Mouse (Mus musculus) midbrain, embryonic 16.5 days (tissue): ENCODE measurements around the gene Wdr86. TPM values are rescaled to one million over a fixed set of nuclear protein-coding genes. Genes with fewer than 3 reads are reported as not detected.
A peak's percentile ranks its signal among the peaks of the same experiment; 100 is the strongest.
"Not testable (repeated sequence)": the region's sequence is repeated elsewhere in the genome, so short reads cannot be mapped to it uniquely, and the experiment has no call there.

Source experiments
- ATAC-seq: fragments of 200-750 bp; cut with Nextera tagmentation; 2 replicates; pipeline ENCODE4 v1.8.0; 2017; ENCODE audit warnings: moderate TSS enrichment
- H3K27ac ChIP-seq: fragments of 300-500 bp; sonication (generic); 2 replicates; pipeline ENCODE4 v1.5.1; 2014; ENCODE audit warnings: mild to moderate bottlenecking, low read length, mixed read lengths
- H3K27me3 ChIP-seq: fragments of 300-500 bp; sonication (generic); 2 replicates; pipeline ENCODE4 v1.6.1; 2014; ENCODE audit warnings: low read depth, low read length, mixed read lengths; ENCODE audit not compliant: control insufficient read depth, insufficient read depth
- H3K36me3 ChIP-seq: fragments of 300-500 bp; sonication (generic); 2 replicates; pipeline ENCODE4 v1.6.1; 2014; ENCODE audit warnings: mild to moderate bottlenecking, low read length, moderate library complexity, mixed read lengths; ENCODE audit not compliant: control insufficient read depth, insufficient read depth
- H3K4me1 ChIP-seq: fragments of 300-500 bp; sonication (generic); 2 replicates; pipeline ENCODE4 v1.6.1; 2014; ENCODE audit warnings: mild to moderate bottlenecking, low read length, mixed read lengths; ENCODE audit not compliant: control insufficient read depth, insufficient read depth
- H3K4me2 ChIP-seq: fragments of 300-500 bp; sonication (generic); 2 replicates; pipeline ENCODE4 v1.6.1; 2014; ENCODE audit warnings: mild to moderate bottlenecking, low read length, mixed read lengths
- H3K4me3 ChIP-seq: fragments of 300-500 bp; sonication (generic); 2 replicates; pipeline ENCODE4 v1.5.1; 2014; ENCODE audit warnings: low read depth, mild to moderate bottlenecking, low read length, moderate library complexity, mixed read lengths
- H3K9ac ChIP-seq: fragments of 300-500 bp; sonication (generic); 2 replicates; pipeline ENCODE4 v1.6.1; 2014; ENCODE audit warnings: low read depth, low read length, mixed read lengths
- H3K9me3 ChIP-seq: fragments of 300-500 bp; sonication (generic); replicated peaks from 2 replicates; pipeline ENCODE4 v1.6.1; 2014; ENCODE audit warnings: mild to moderate bottlenecking, low read length, mixed read lengths; ENCODE audit not compliant: control insufficient read depth, poor library complexity, severe bottlenecking
- WGBS: fragments of 180-500 bp; shearing (Covaris S2); extraction: QIAGEN DNeasy Blood & Tissue Kit; methylation state at CpG from one replicate; pipeline ENCODE4 v1.1.7; 2014; 5-methylcytosine and 5-hydroxymethylcytosine counted together
- polyA plus RNA-seq: library from polyadenylated mRNA; unstranded; fragments of >200 nt; fragmentation: Nextera tagmentation; extraction: Ambion mirVana; gene quantifications from 2 replicates; pipeline ENCODE4 v1.2.1, GENCODE M21; 2015

Gene Wdr86
- polyA plus RNA-seq, 1 experiment from 2014 or later, result 5.7 TPM

DNA sequence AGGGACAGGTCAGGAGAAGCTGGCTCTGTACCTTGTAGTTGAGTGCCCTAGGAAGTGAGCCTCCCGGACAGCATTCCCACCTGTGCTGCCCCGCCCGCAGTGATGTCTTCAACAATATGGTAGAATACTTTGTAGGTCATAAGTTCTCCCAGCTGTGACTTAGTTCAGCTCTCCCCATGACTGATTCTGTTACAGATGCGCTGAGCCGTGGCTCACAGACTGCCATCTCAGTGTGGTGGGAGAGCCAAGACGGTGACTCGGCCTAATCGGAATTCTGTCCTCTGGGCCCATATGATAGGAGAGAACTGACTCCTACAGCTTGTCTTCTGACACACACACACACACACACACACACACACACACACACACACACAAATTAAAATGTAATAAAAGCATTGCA lies 25.9 kb downstream of the Wdr86 start:
- Histone ChIP-seq H3K27ac (no peak overlapping the region), H3K4me2 (no peak overlapping the region), H3K9me3 (no peaks in the 10 kb centered on the region), H3K36me3 (peaks cover 40% of the 10 kb centered on the region), H3K9ac (no peak overlapping the region), H3K4me3 (no peak overlapping the region), H3K4me1 (no peaks in the 10 kb centered on the region), H3K27me3 (no peaks in the 10 kb centered on the region)
- ATAC-seq, result no peak
- WGBS, result 94% methylated on average over 8 of the region's 8 CpGs

DNA sequence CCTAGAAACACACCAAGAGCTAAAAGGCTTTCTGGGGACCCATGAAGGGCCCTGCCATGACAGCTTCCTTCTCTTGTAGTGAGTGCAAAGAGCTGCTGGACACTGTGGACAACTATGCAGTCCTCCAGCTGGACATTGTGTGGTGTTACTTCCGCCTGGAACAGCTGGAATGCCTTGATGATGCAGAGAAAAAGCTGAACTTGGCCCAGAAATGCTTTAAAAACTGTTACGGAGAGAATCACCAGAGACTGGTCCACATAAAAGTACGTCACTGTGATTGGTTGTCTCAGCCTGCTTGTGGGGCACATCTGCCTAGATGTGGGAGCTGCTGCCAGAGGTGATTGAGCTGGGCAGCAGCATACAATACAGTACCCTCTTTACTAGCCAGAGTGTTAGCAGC lies 29.3 kb downstream of the Wdr86 start:
- Histone ChIP-seq H3K4me2 (no peak overlapping the region), H3K4me3 (no peak overlapping the region), H3K9ac (no peak overlapping the region), H3K9me3 (no peaks in the 10 kb centered on the region), H3K4me1 (no peaks in the 10 kb centered on the region), H3K27ac (no peak overlapping the region), H3K27me3 (no peaks in the 10 kb centered on the region), H3K36me3 (peaks cover 53% of the 10 kb centered on the region)
- 87% methylated on average over 3 of the region's 3 CpGs for WGBS
- ATAC-seq, result no peak

DNA sequence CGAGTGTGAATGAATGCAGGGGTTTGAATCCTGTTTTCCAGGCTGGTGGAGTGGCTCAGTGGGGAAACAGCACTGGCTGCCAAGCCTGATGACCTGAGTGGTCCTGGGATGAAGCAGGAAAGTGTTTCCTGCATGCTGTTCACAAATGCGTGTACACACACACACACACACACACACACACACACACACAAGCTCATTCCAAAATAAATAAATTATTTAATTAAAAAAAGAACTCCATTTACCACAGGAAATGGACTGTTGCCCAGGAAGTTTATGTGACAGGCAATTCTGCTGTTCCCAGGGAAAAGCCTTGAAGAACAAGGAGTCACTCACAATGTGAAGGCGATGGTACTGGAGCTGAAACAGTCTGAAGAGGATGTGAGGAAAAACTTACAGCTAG lies 33.8 kb downstream of the Wdr86 start:
- Histone ChIP-seq H3K27ac (no peak overlapping the region), H3K4me3 (no peak overlapping the region), H3K4me1 (no peaks in the 10 kb centered on the region), H3K9me3 (no peaks in the 10 kb centered on the region), H3K4me2 (no peak overlapping the region), H3K9ac (no peak overlapping the region), H3K27me3 (no peaks in the 10 kb centered on the region), H3K36me3 (peaks cover 62% of the 10 kb centered on the region)
- 77% methylated on average over 3 of the region's 3 CpGs for WGBS
- ATAC-seq, result no peak

DNA sequence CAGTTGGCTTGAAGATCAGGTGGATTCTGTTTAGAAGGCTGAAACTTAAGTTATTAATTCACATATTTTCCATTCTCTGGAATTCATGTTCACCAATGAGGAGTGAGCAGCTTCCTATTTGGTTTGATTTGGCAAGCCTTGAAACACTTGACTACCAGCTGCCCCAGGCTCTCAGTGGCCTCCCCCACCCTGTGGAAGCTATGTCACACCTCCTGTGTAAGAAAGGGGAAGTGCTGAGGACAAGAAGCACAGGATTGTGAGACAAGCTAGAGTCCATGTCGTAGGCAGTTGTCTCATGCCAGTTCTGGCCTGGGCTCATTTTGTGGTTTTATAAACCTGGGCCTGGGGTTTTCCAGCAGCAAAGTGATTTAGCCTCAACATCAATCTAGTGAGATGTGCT lies 42.8 kb downstream of the Wdr86 start:
- H3K27me3 ChIP-seq, result no peaks in the 10 kb centered on the region
- H3K9me3 ChIP-seq, result no peaks in the 10 kb centered on the region
- H3K4me3 ChIP-seq, result no peak overlapping the region
- peaks cover 19% of the 10 kb centered on the region for H3K36me3 ChIP-seq
- 86% methylated on average over 1 of the region's 1 CpGs for WGBS
- H3K9ac ChIP-seq, result no peak overlapping the region
- ATAC-seq, result no peak
- no peak overlapping the region for H3K27ac ChIP-seq
- H3K4me1 ChIP-seq, result peaks cover 13% of the 10 kb centered on the region
- H3K4me2 ChIP-seq, result no peak overlapping the region

DNA sequence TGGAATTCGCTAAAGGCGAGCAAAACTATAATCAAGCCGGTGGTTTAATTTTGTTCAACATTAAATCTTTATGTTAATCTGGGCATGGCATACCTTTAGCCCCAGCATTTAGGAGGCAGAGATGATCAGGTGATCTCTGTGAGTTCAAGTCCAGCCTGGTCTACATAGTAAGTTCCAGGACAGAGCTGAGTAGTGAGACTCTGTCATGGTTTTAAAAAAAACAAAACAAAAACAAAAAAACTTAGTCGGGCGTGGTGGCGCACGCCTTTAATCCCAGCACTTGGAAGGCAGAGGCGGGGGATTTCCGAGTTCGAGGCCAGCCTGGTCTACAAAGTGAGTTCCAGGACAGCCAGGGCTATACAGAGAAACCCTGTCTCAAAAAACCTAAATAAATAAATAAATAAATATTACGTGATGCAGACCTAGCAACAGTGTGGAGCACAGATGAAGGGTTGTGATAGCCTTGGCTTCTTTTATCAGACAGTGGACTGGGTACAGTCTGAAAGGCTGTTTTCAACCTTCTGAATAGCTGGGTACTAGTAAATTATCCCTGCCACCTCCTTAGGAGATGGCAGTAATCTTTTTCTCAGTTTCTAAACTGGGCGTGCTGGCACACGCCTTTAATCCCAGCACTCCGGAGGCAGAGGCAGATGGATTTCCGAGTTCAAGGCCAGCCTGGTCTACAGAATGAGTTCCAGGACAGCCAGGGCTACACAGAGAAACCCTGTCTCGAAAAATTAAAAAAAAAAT lies 43.7 kb downstream of the Wdr86 start:
- ATAC-seq, result not testable (repeated sequence)
- H3K9ac ChIP-seq, result peak overlapping the region; percentile 86
- 78% methylated on average over 16 of the region's 16 CpGs for WGBS

DNA sequence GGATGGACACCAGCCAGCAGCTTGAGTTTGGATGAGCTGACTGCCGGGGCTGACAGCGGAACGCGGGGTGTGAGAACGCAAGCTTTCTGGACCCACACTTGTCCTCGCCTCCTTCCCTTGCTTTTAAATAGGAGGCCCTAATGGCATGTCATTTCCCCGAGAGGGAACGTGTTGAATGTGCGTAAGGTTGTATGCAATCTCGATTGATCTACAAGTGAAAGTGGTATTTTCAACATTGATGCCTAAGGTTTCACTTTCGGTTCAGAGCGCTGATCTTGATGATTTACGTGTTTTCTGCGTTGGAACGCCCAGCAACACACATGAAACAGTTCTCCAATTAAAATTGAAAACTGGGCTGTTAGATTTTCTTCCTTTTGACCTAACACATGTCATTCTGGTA lies 44.4 kb downstream of the Wdr86 start:
- 2% methylated on average over 15 of the region's 15 CpGs for WGBS
- peak overlapping the region; percentile 97 for H3K27ac ChIP-seq
- H3K4me2 ChIP-seq, result peak overlapping the region; percentile 82
- H3K4me3 ChIP-seq, result peak overlapping the region; percentile 91
- H3K9ac ChIP-seq, result peak overlapping the region; percentile 86
- H3K9me3 ChIP-seq, result no peaks in the 10 kb centered on the region
- H3K27me3 ChIP-seq, result no peaks in the 10 kb centered on the region
- peaks cover 13% of the 10 kb centered on the region for H3K4me1 ChIP-seq
- H3K36me3 ChIP-seq, result peaks cover 12% of the 10 kb centered on the region
- peak; percentile 7; the same call in 1 of the 2 replicates for ATAC-seq

More for the DNA sequence above, 43.7 kb downstream of the Wdr86 start:
- Histone ChIP-seq H3K36me3 (peaks cover 13% of the 10 kb centered on the region), H3K4me2 (peak overlapping the region; percentile 82), H3K4me3 (peak overlapping the region; percentile 91), H3K4me1 (peaks cover 13% of the 10 kb centered on the region)
- H3K9me3 ChIP-seq, H3K27me3 ChIP-seq, H3K27ac ChIP-seq: not testable (repeated sequence)

DNA sequence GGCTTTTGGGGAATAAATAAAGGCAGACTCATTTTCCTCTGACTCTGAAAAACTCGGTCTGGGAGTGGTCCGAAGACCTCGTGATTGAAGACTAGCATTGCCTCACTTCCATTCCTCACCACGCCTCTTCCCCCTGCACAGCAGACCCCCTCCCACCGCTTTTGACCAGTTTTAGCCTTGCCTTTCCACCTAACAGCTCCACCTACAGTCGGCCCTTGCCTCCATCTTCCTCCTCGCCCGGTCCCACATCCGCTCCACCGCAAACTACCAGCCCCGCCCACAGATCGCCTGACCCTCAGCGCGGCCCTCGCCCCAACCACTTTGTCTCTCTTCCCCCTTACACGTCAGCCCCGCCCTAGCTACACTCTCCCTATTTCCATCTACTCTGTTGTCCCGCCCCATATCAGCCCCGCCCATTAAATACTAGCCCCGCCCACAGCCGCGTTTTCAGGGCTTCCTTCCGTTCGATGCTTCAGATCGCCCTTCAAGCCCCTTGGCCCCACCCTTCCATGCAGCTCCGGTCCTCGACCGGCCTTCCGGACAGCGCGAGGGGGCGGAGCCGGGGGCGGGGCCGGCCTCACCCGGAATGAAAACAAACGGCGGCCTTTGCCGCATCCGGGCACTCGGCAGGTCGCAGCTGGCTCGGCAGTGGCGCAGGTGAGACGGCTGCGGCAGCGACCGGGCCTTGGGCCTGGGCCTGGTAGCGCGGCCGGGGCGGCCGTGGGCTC lies 45.0 kb downstream of the Wdr86 start, which contains the start of gene Nub1:
Gene Nub1 (plus strand): TSS at position 167 of the 728 bp plus-strand sequence.
- no peaks in the 10 kb centered on the region for H3K27me3 ChIP-seq
- peaks cover 8% of the 10 kb centered on the region for H3K36me3 ChIP-seq
- peak within 1 kb of the TSS; percentile 82 for H3K4me2 ChIP-seq
- peak within 1 kb of the TSS; percentile 97 for H3K27ac ChIP-seq
- peaks cover 13% of the 10 kb centered on the region for H3K4me1 ChIP-seq
- no peaks in the 10 kb centered on the region for H3K9me3 ChIP-seq
- peak within 1 kb of the TSS; percentile 91 for H3K4me3 ChIP-seq
- under 1% methylated on average over 52 of the region's 53 CpGs for whole genome bisulfite sequencing
- ATAC-seq, result peak; percentile 98
- peak within 1 kb of the TSS; percentile 86 for H3K9ac ChIP-seq

DNA sequence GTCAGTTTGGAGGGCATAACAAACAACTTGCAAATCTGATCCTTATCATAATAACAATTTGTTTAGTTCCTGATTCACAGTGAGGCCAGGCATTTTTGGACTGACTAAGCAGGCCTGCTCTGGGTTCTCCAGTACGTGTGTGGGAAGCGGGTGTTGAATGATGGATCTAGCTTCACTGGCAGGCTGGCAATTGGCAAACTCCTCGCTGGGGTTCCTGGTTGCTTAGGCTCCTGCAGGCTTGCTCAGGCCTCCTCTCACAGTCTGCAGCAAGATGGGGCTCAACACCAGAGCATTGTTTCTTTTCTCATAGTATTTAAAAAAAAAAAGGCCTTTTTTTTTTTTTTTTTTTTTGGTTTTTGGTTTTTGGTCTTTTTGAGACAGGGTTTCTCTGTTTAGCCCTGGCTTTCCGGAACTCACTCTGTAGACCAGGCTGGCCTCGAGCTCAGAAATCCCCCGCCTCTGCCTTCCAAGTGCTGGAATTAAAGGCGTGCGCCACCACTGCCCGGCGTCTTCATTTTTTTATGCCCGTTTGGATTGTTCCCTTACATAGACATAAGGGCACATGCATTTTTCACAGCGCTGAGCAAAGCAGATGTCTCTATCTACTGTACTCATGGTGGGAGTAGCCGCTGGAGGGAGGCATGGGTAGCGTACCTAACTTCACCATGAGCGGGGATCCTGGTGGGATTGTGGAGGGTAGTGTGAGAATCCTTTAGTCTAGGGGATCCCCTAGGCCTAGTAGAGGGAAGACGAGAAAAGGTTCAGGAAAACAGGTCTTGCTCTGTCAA lies 45.8 kb downstream of the Wdr86 start:
- no peaks in the 10 kb centered on the region for H3K27me3 ChIP-seq
- peak overlapping the region; percentile 97 for H3K27ac ChIP-seq
- H3K4me1 ChIP-seq, result peaks cover 13% of the 10 kb centered on the region
- ATAC-seq, result peak; percentile 63
- H3K4me2 ChIP-seq, result peak overlapping the region; percentile 75
- WGBS, result 21% methylated on average over 16 of the region's 16 CpGs
- peak overlapping the region; percentile 86 for H3K9ac ChIP-seq
- peak overlapping the region; percentile 91 for H3K4me3 ChIP-seq
- no peaks in the 10 kb centered on the region for H3K9me3 ChIP-seq
- H3K36me3 ChIP-seq, result peaks cover 6% of the 10 kb centered on the region
